Mouse (Mus musculus) bone marrow, adult 2 months (tissue): ENCODE measurements around the gene Timp3.

Experiments
- CTCF ChIP-seq: fragments of 200-500 bp; IDR thresholded peaks from 2 replicates; pipeline ENCODE4 v1.5.1; 2011; ENCODE audit warnings: low read length, control low read depth; ENCODE audit not compliant: control insufficient read depth, insufficient read depth
- POLR2A ChIP-seq: fragments of 200-500 bp; IDR thresholded peaks from 2 replicates; pipeline ENCODE4 v1.6.1; 2011; ENCODE audit warnings: low read depth, mild to moderate bottlenecking, control low read depth, low read length, borderline replicate concordance; ENCODE audit not compliant: control insufficient read depth

DNA sequence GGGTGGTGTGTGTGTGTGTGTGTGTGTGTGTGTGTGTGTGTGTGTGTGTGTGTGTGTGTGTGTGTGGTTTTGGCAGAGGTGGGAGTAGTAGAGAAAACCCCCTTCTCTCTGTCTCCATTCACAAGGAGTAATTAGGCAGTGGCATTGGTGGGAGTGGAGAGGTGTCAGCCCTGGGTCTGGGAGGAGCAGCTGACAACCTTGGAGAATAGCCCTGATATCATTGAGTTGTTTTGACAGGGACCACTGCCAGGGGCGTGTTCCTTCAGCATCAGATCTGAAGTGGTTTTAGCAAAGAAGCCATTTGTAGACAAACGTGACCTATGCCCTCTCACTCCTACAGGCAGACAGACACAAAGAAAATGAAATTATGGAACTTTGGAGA lies 3.3 kb downstream of the Timp3 start:
- TF ChIP-seq CTCF (no peak), POLR2A (no peak)
